Mouse (Mus musculus): ENCODE measurements around the gene Srp54c. TPM values are rescaled to one million over a fixed set of nuclear protein-coding genes. Genes with fewer than 3 reads are reported as not detected.
"Not testable (repeated sequence)": the region's sequence is repeated elsewhere in the genome, so short reads cannot be mapped to it uniquely, and the experiment has no call there.

Gene Srp54c
- polyA plus RNA-seq (2015; fragmentation: Nextera tagmentation; extraction: Ambion mirVana) = 80.8 and 90.3 TPM in 2 replicates

- H3K9ac ChIP-seq (replicated peaks; ENCODE audit: low read depth, low read length); H3K9me3 ChIP-seq (ENCODE audit: control insufficient read depth, low read length); H3K4me2 ChIP-seq (ENCODE audit: low read length); H3K36me3 ChIP-seq (ENCODE audit: control insufficient read depth, insufficient read depth); H3K27ac ChIP-seq (ENCODE audit: low read length); H3K27me3 ChIP-seq (replicated peaks; ENCODE audit: control insufficient read depth, insufficient read depth, low read length); H3K4me1 ChIP-seq (replicated peaks; ENCODE audit: control insufficient read depth, insufficient read depth, low read length): not testable (repeated sequence)
- WGBS = no CpG with 5 or more reads among the region's 57 CpGs
- peak within 1 kb of the TSS; percentile 39 for H3K4me3 ChIP-seq (replicated peaks; ENCODE audit: low read length)
- peak; percentile 99 for ATAC-seq
Measured at GRCm38 (mm10) chr12:55229626-55230519, at the start of gene Srp54c. Gene Srp54c (plus strand): TSS chr12:55230168.

DNA sequence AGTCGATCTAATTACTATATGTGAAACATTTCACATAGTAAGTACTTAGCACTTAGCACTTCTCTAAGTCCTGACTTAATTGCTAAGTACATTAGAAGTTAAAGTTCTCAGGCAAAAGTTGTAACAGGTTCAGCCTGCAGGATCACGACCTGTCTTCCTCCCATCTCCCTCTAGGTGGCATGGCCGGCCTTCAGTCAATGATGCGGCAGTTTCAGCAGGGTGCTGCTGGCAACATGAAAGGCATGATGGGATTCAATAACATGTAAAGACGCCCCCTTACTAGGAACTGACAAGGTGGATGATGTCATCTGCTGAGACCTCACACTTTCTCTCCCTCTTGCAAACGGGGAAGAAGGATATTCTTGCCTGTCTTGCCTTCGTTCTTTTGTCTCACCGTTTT is 42.3 kb upstream of the Srp54c start:
- WGBS = no CpG with 5 or more reads among the region's 8 CpGs
- not testable (repeated sequence) for ATAC-seq; H3K36me3 ChIP-seq (ENCODE audit: control insufficient read depth, insufficient read depth); H3K27me3 ChIP-seq (replicated peaks; ENCODE audit: control insufficient read depth, insufficient read depth, low read length); H3K4me3 ChIP-seq (replicated peaks; ENCODE audit: low read length); H3K4me1 ChIP-seq (replicated peaks; ENCODE audit: control insufficient read depth, insufficient read depth, low read length); H3K27ac ChIP-seq (ENCODE audit: low read length); H3K9ac ChIP-seq (replicated peaks; ENCODE audit: low read depth, low read length); H3K4me2 ChIP-seq (ENCODE audit: low read length); H3K9me3 ChIP-seq (ENCODE audit: control insufficient read depth, low read length)

GRCm38 (mm10) chr12:55189127-55189526 is 40.8 kb upstream of the Srp54c start:
- no CpG with 5 or more reads among the region's 5 CpGs for WGBS
- not testable (repeated sequence) for H3K4me2 ChIP-seq (ENCODE audit: low read length); H3K9ac ChIP-seq (replicated peaks; ENCODE audit: low read depth, low read length); H3K27me3 ChIP-seq (replicated peaks; ENCODE audit: control insufficient read depth, insufficient read depth, low read length); H3K36me3 ChIP-seq (ENCODE audit: control insufficient read depth, insufficient read depth); H3K4me1 ChIP-seq (replicated peaks; ENCODE audit: control insufficient read depth, insufficient read depth, low read length); ATAC-seq; H3K4me3 ChIP-seq (replicated peaks; ENCODE audit: low read length); H3K9me3 ChIP-seq (ENCODE audit: control insufficient read depth, low read length); H3K27ac ChIP-seq (ENCODE audit: low read length)

- whole genome bisulfite sequencing = no CpG with 5 or more reads among the region's 40 CpGs
- H3K9me3 ChIP-seq (ENCODE audit: control insufficient read depth, low read length); H3K4me3 ChIP-seq (replicated peaks; ENCODE audit: low read length): not testable (repeated sequence)
Measured at GRCm38 (mm10) chr12:55199306-55199705, 30.7 kb upstream of the Srp54c start, which contains the start of gene 1700047I17Rik2. Gene 1700047I17Rik2 (plus strand): TSS chr12:55199592.

DNA sequence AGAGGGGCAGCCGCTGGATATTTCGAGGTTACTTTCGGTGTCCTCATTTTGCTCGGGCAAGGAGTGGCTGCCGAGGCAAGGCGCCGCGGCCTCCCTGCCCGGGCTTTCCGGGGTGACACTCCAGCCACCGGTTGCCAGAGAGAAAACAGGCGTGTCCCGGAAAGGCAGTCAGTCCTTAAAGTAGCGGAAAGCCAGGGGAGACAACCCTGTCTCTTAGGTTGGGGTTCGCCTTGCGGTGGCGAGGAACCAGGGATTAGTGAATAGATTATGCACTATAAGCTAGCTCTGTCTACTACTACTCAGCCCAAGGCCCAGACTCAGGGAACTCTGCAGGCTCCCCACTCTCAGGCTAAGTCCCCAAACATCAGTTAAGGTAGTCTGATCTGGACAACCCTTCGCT is 30.2 kb upstream of the Srp54c start:
- ATAC-seq = peak; percentile 63
- H3K27me3 ChIP-seq (replicated peaks; ENCODE audit: control insufficient read depth, insufficient read depth, low read length); H3K4me3 ChIP-seq (replicated peaks; ENCODE audit: low read length); H3K36me3 ChIP-seq (ENCODE audit: control insufficient read depth, insufficient read depth); H3K27ac ChIP-seq (ENCODE audit: low read length); H3K4me1 ChIP-seq (replicated peaks; ENCODE audit: control insufficient read depth, insufficient read depth, low read length); H3K4me2 ChIP-seq (ENCODE audit: low read length); H3K9me3 ChIP-seq (ENCODE audit: control insufficient read depth, low read length); H3K9ac ChIP-seq (replicated peaks; ENCODE audit: low read depth, low read length): not testable (repeated sequence)
- WGBS = no CpG with 5 or more reads among the region's 18 CpGs

More at GRCm38 (mm10) chr12:55199306-55199705, 30.7 kb upstream of the Srp54c start, which contains the start of gene 1700047I17Rik2:
- not testable (repeated sequence) for H3K4me2 ChIP-seq (ENCODE audit: low read length); H3K27me3 ChIP-seq (replicated peaks; ENCODE audit: control insufficient read depth, insufficient read depth, low read length); H3K9ac ChIP-seq (replicated peaks; ENCODE audit: low read depth, low read length); H3K36me3 ChIP-seq (ENCODE audit: control insufficient read depth, insufficient read depth); H3K27ac ChIP-seq (ENCODE audit: low read length); H3K4me1 ChIP-seq (replicated peaks; ENCODE audit: control insufficient read depth, insufficient read depth, low read length)
- ATAC-seq = peak; percentile 98

GRCm38 (mm10) chr12:55212944-55213343 is 17.0 kb upstream of the Srp54c start:
- H3K9ac ChIP-seq (replicated peaks; ENCODE audit: low read depth, low read length); H3K4me1 ChIP-seq (replicated peaks; ENCODE audit: control insufficient read depth, insufficient read depth, low read length); ATAC-seq; H3K27me3 ChIP-seq (replicated peaks; ENCODE audit: control insufficient read depth, insufficient read depth, low read length); H3K36me3 ChIP-seq (ENCODE audit: control insufficient read depth, insufficient read depth); H3K9me3 ChIP-seq (ENCODE audit: control insufficient read depth, low read length); H3K4me2 ChIP-seq (ENCODE audit: low read length); H3K4me3 ChIP-seq (replicated peaks; ENCODE audit: low read length); H3K27ac ChIP-seq (ENCODE audit: low read length): not testable (repeated sequence)
- WGBS = no CpG with 5 or more reads among the region's 6 CpGs

GRCm38 (mm10) chr12:55230520-55230861 is 523 bp downstream of the Srp54c start:
- 0% methylated on average over 8 of the region's 25 CpGs for WGBS
- H3K4me3 ChIP-seq (replicated peaks; ENCODE audit: low read length) = peak overlapping the region; percentile 39
- not testable (repeated sequence) for H3K9me3 ChIP-seq (ENCODE audit: control insufficient read depth, low read length); H3K4me2 ChIP-seq (ENCODE audit: low read length); H3K27ac ChIP-seq (ENCODE audit: low read length); H3K4me1 ChIP-seq (replicated peaks; ENCODE audit: control insufficient read depth, insufficient read depth, low read length); H3K36me3 ChIP-seq (ENCODE audit: control insufficient read depth, insufficient read depth); H3K9ac ChIP-seq (replicated peaks; ENCODE audit: low read depth, low read length); H3K27me3 ChIP-seq (replicated peaks; ENCODE audit: control insufficient read depth, insufficient read depth, low read length)
- ATAC-seq = peak; percentile 41

DNA sequence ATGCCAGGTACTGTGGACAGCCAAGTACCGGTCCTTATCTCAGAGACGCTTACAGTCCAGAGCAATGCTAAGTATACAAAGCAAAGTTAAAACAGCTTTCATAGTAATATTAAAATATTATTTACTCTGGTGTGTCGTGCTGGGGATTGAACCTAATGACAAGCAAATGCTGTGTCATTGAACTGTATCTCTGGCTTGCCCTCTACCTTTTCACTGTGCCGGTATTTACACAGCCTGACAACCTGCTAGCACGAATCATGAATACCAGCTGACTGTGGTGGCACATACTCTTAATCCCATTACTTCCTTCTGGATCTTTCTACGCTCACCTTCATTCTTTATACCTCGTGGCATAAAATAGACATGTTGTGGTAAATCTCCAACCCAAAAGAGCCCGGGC is 12.3 kb downstream of the Srp54c start:
- H3K4me3 ChIP-seq (replicated peaks; ENCODE audit: low read length); H3K9me3 ChIP-seq (ENCODE audit: control insufficient read depth, low read length); H3K4me1 ChIP-seq (replicated peaks; ENCODE audit: control insufficient read depth, insufficient read depth, low read length); H3K9ac ChIP-seq (replicated peaks; ENCODE audit: low read depth, low read length); H3K4me2 ChIP-seq (ENCODE audit: low read length); ATAC-seq; H3K27me3 ChIP-seq (replicated peaks; ENCODE audit: control insufficient read depth, insufficient read depth, low read length); H3K27ac ChIP-seq (ENCODE audit: low read length); H3K36me3 ChIP-seq (ENCODE audit: control insufficient read depth, insufficient read depth): not testable (repeated sequence)
- no CpG with 5 or more reads among the region's 8 CpGs for WGBS

- not testable (repeated sequence) for H3K4me3 ChIP-seq (replicated peaks; ENCODE audit: low read length); H3K9ac ChIP-seq (replicated peaks; ENCODE audit: low read depth, low read length); ATAC-seq; H3K36me3 ChIP-seq (ENCODE audit: control insufficient read depth, insufficient read depth); H3K4me1 ChIP-seq (replicated peaks; ENCODE audit: control insufficient read depth, insufficient read depth, low read length); H3K27me3 ChIP-seq (replicated peaks; ENCODE audit: control insufficient read depth, insufficient read depth, low read length); H3K4me2 ChIP-seq (ENCODE audit: low read length); H3K9me3 ChIP-seq (ENCODE audit: control insufficient read depth, low read length); H3K27ac ChIP-seq (ENCODE audit: low read length)
- WGBS = no CpG with 5 or more reads among the region's 8 CpGs
Measured at GRCm38 (mm10) chr12:55261950-55262349, 32.0 kb downstream of the Srp54c start.

Data from forebrain, embryonic 16.5 days (tissue).